Mouse (Mus musculus): ENCODE measurements at regions not wholly inside any gene's neighbourhood (a gene's known extent, or its start where the extent isn't known, plus 50 kb on each side); places are given as distances from the start of the nearest gene placed in this dataset.

GRCm38 (mm10) chr3:15158926-15159325, 173.2 kb downstream of the Gm9733 start:
- no peak for DNase-seq
- no peak overlapping the region for H3K27ac ChIP-seq
- TF ChIP-seq CTCF (IDR thresholded peaks at IDR 0.05), result no peak
- intact Hi-C loops (cut with DNase I), result no loop called here
- no peak overlapping the region for H3K4me3 ChIP-seq

GRCm38 (mm10) chr3:15159965-15160714, 172.0 kb downstream of the Gm9733 start:
- no peak for TF ChIP-seq CTCF (IDR thresholded peaks at IDR 0.05)
- intact Hi-C loops (cut with DNase I), result no loop called here
- H3K27ac ChIP-seq, result no peak overlapping the region
- DNase-seq, result no peak
- no peak overlapping the region for H3K4me3 ChIP-seq

- intact Hi-C loops (cut with DNase I), result no loop called here
- Histone ChIP-seq H3K4me3 (no peak overlapping the region), H3K27ac (no peak overlapping the region)
- no peak for DNase-seq
- no peak for TF ChIP-seq CTCF (IDR thresholded peaks at IDR 0.05)
These were observed 156.3 kb downstream of the Gm9733 start for GRCm38 (mm10) chr3:15175811-15176210.

- Histone ChIP-seq H3K27ac (no peak overlapping the region), H3K4me3 (no peak overlapping the region)
- no peak for TF ChIP-seq CTCF (IDR thresholded peaks at IDR 0.05)
- no peak for DNase-seq
- intact Hi-C loops (cut with DNase I), result no loop called here
These were observed 152.9 kb downstream of the Gm9733 start for GRCm38 (mm10) chr3:15179079-15179812.

GRCm38 (mm10) chr3:15181111-15181510, 151.0 kb downstream of the Gm9733 start:
- intact Hi-C loops (cut with DNase I), result no loop called here

GRCm38 (mm10) chr3:15186731-15187130, 145.4 kb downstream of the Gm9733 start:
- Histone ChIP-seq H3K4me3 (no peak overlapping the region), H3K27ac (no peak overlapping the region)
- intact Hi-C loops (cut with DNase I), result no loop called here
- DNase-seq, result no peak
- no peak for TF ChIP-seq CTCF (IDR thresholded peaks at IDR 0.05)

More at GRCm38 (mm10) chr3:15181111-15181510, 151.0 kb downstream of the Gm9733 start:
- no peak overlapping the region for H3K4me3 ChIP-seq
- H3K27ac ChIP-seq, result no peak overlapping the region
- DNase-seq, result no peak
- TF ChIP-seq CTCF (IDR thresholded peaks at IDR 0.05), result no peak

- peak; percentile 67 for DNase-seq
- intact Hi-C loops (cut with DNase I), result loop anchor here (1.0 to 10.0 kb wide), 3 partner anchors 50 to 320 kb away; partner anchors contain the start of gene Car2
These were observed 137.7 kb downstream of the Gm9733 start for GRCm38 (mm10) chr3:15194362-15194761.

GRCm38 (mm10) chr3:15196101-15196500, 136.0 kb downstream of the Gm9733 start:
- no peak for DNase-seq

More at GRCm38 (mm10) chr3:15194362-15194761, 137.7 kb downstream of the Gm9733 start:
- Histone ChIP-seq H3K27ac (no peak overlapping the region), H3K4me3 (no peak overlapping the region)
- TF ChIP-seq CTCF (IDR thresholded peaks at IDR 0.05), result peak; percentile 78

GRCm38 (mm10) chr3:15198086-15198485, 134.0 kb downstream of the Gm9733 start:
- TF ChIP-seq CTCF (IDR thresholded peaks at IDR 0.05), result no peak
- intact Hi-C loops (cut with DNase I), result loop anchor here (5.0 to 10.0 kb wide), 2 partner anchors 47 to 521 kb away; no protein-coding TSS in a partner anchor
- H3K27ac ChIP-seq, result no peak overlapping the region
- no peak for DNase-seq
- H3K4me3 ChIP-seq, result no peak overlapping the region

More at GRCm38 (mm10) chr3:15196101-15196500, 136.0 kb downstream of the Gm9733 start:
- Histone ChIP-seq H3K27ac (no peak overlapping the region), H3K4me3 (no peak overlapping the region)
- intact Hi-C loops (cut with DNase I), result loop anchor here (5.0 to 10.0 kb wide), 2 partner anchors 49 to 519 kb away; no protein-coding TSS in a partner anchor
- TF ChIP-seq CTCF (IDR thresholded peaks at IDR 0.05), result no peak

- Histone ChIP-seq H3K27ac (no peak overlapping the region), H3K4me3 (no peak overlapping the region)
- no peak for TF ChIP-seq CTCF (IDR thresholded peaks at IDR 0.05)
- intact Hi-C loops (cut with DNase I), result no loop called here
- no peak for DNase-seq
These were observed 131.8 kb downstream of the Gm9733 start for GRCm38 (mm10) chr3:15200309-15200708.

GRCm38 (mm10) chr3:15200990-15201389, 131.1 kb downstream of the Gm9733 start:
- Histone ChIP-seq H3K27ac (no peak overlapping the region), H3K4me3 (no peak overlapping the region)
- TF ChIP-seq CTCF (IDR thresholded peaks at IDR 0.05), result no peak
- DNase-seq, result no peak
- intact Hi-C loops (cut with DNase I), result no loop called here

- intact Hi-C loops (cut with DNase I), result no loop called here
- Histone ChIP-seq H3K27ac (no peak overlapping the region), H3K4me3 (no peak overlapping the region)
- no peak for TF ChIP-seq CTCF (IDR thresholded peaks at IDR 0.05)
- no peak for DNase-seq
These were observed 129.3 kb downstream of the Gm9733 start for GRCm38 (mm10) chr3:15202760-15203159.
